Mouse (Mus musculus) naive thymus-derived CD4-positive, alpha-beta T cell, adult 2 months (primary cell): ENCODE measurements around the gene Tmie.
A peak's percentile ranks its signal among the peaks of the same experiment; 100 is the strongest.

Source experiments
- DNase-seq: peaks from one replicate; pipeline ENCODE4 v3.0.0-alpha.2; 2011; ENCODE audit warnings: low read depth

Gene Tmie

DNA sequence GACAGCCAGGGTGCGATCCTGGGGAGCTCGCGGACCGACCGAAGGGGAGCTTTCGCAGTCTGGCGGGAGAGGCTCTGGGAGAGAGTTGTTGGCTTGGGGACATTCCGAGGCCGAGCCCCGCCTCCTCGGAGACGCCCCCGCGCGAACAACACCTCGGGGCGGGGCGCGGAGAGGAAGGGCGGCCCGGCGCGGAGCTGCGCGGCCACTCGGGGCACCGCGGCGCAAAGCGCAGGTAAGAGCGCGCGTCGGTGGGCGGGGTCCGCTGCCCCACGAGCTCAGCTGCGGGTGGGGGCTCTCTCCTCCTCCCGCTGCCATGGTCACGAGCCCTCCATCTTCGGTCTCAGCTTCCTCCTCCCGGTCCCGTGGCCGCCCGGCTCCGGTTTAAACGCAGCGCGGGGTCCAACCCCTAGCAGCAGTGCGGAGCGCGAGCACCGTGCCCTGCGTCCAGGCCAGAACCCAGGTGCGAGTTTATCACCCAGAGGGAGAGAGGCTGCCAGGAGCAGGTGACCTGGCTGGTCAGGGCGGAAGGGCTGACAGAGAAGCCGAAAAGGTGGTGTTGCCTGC is at the start of gene Tmie:
Gene Tmie, minus strand, starts transcription at position 116 of the 564 bp plus-strand sequence.
- DNase-seq, result peak; percentile 89

DNA sequence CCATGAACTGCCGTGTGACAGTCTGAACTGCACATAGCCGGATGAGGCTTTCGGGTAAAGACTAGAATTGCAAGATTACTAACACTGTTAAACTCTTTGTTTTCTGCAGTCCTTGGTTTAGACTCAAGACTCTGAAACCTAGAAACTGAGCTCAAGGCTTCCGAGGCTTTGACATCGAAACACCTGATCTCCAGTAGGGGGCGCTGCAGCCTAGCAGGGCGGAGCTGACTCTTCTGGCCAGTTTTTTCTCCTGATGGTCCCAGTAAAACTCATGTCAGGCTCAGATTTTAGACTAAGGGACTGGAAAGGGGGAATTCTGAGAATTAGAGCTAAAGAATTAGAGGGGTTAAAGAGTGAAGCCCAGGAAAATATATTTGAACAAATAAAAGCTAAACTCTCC is 42.8 kb upstream of the Tmie start:
- peak; percentile 89 for DNase-seq

DNA sequence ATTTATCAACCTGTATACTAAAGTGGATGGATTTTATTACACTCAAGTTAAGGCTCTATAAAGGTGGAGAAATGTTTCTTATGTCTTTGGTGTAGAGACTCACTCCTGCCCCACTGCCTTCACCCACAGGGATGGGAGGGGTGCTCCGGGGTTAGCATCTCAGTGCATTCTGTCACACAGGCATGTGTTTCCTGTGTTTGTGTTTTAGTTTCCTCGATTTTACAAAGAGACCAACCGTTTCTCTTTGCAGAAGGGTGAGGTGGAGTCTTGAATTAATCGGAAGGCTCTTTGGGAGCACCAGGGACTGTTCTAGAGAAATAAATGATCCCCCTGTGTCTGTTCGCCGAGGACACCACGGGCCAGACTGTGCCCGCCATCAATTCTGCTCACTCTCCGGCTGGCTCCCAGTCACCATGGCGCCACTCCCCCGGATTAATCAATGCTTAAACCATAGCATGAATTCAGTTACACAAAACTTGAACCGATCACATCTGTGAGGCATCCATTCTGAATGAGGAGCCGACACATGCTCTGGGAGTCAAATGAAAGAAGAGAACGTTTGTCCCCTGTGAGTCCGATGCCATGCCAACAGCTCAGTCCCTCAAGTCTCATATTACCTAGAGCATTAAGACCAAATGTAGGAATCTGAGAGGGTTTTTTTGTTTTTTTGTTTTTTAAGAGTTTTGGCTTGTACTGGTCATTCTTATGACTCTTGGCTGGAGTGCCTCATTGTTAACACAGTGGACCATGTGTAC is 40.9 kb upstream of the Tmie start:
- peak; percentile 68 for DNase-seq

DNA sequence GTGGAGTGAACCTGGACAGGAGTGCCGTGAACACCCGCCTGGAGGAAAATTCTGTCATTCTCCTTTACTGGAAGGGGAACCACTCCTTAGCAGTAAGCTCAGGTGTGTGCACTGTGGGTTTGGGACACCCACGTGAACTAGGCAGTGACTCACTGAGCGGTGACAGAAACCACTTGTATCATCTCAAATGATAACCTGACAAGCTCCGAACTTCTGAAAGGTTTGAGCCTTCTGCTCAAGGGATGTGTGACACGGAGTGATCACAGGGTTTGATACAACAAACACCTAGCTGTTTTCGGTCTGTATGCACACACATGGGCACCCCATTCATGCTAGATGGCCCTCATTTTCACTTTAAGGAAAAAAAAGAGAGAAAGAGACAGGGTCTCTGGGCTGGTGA is 36.9 kb upstream of the Tmie start, which contains the start of gene Fam240a:
Gene Fam240a, minus strand, starts transcription at position 76 of the 400 bp plus-strand sequence.
- peak; percentile 81 for DNase-seq

DNA sequence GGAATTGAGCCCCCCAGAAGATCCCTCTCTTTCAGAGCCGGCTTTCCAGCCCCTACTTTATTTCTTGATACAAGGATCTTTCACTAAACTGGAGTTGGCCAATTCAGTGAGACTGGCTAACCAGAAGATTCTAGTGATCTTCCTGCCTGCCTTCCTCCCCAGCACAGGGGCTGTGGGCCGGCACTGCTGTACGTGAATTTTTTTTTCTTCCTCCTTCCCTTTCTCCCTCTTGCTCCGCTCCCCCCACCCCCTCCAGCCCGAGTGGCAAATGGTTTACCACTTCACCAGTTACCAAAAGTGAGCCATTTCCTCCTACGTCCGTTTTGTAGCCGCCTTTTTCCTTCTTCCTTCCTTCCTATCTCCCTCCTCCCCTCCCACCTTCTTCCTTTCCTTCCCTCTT is 35.6 kb upstream of the Tmie start:
- DNase-seq, result no peak

GRCm38 (mm10) chr9:110914631-110915236 is 34.8 kb upstream of the Tmie start:
- DNase-seq, result no peak

DNA sequence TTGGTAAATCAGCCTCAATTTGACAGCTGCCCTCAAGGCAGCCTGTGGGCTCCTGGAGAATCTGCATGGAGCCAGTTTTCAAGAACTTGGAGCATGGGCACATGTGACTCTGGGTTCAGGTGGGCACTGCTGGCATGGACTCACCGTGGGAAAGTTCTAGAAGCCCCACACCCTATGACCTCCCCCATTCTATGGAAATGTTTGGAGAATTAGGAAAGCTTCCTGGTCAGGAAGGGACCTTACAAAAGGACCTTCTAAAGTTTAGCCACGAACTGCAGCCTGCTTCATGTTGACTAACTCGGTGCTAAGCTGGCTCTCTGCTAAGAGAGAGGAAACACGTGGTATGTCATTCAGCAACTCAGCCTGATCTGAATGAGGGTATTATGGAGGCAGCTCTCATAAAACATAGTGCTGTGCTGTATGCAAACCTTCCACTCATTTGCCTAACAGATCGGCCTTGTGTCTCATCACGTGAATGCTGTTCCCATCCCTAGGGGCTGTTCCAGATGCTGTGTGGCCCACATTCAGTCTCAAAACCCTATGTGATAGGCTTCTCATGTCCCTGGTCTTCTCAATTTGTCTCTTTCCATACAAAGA is 29.6 kb upstream of the Tmie start:
- DNase-seq, result peak; percentile 69

DNA sequence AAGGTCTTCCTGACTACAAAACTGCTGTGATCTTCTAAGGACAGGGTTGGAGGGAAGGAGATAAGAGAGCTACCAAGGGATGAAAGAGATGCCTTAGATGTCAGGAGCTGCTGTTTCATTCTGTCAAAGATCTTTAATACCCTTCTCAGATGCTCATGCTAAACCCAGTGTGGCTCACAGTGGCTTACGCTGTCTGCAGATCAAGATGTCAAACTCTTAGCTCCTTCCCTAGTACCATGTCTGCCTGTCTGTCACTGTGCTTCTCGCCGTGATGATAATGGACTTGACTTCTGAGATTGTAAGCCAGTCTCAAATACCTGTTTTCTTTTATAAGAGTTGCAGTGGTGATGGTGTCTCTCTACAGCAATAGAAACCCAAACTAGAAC is 28.7 kb upstream of the Tmie start:
- DNase-seq, result peak; percentile 62

DNA sequence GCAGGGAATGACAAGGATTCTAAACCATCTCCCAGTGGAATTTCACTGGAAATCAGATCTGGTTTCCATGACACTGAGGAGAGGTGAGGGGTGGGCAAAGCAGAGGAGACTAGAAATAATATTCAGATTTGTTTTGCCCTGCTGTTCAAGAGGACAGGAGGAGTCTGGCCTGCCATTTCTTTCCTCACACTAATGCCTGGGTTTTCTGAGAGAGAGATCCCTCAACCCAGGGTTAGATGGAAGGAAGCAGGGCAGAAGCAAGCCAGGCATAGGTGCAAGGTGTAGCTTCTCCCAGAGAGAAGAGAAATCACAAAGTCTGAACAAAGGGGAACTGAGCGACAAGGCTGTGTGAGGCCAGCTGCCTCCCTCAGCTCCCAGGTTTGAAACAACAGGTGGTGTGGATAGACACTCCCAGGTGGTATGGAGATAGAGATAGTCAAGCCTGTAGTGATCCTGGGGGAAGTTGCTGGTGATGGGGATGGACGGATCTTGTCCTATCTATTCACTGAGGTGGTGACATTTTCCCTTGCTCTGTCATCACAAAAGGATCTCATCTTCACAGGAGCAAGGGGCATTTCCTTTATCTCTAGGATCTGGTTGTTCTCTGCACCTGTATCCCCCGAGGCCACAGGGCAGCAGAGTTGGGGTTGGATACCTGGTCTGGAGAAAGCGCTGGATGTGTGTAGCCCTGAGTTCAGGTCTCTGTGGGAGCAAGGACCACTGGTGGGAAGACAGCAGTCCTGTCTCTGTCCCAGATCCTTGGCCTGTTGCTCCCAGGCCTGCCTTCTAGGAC is 28.1 kb upstream of the Tmie start:
- no peak for DNase-seq

DNA sequence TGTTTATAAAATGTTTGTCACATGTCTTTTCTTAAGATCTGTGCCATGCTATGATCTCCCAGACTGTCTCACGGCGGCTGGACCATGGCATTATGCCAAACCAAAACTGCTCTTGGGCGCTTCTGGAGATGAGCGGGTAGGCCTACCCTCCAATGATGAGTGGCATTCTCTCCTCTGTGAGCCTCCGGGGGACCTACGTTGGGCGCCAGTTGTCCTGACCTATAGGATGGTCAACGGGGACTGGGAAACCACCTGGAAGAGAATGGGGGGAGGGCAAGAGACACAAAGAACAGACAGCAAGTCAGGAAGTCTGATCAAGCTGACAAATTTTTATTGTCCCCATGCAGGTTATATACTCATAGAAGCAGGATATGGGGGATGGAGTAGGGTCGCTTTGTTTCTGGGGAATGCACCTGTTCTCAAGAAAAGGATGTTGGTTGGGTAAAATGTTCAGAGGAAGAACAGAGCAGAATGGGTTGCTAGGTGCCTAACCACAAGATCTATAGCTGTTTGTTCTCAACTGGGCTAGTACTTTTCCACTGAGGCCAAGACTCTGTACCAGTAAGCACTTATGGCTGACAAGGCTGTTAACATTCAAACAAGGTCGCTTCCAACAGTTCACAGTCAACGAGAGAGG is 27.4 kb upstream of the Tmie start:
- DNase-seq, result peak; percentile 93

DNA sequence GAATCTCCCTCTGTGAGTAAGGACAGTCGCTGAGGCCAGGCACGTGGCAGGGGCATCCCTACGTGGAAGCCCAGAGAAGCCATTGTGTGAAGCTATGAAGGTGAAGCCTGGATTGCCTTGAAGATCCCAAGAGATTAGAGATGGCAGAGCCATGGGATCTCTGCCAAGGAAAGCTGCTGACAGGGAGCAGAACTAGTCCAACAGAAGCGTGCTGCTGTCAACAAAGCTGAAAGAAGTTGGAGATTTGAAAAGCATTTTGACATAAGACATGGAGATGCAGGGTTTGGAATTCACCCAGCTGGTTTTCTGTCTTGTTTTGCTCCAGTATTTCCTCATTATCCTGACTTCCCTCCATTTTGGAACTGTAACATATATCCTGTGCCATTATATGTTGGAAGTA is 22.4 kb upstream of the Tmie start:
- DNase-seq, result no peak

GRCm38 (mm10) chr9:110901204-110901603 is 21.3 kb upstream of the Tmie start:
- no peak for DNase-seq

DNA sequence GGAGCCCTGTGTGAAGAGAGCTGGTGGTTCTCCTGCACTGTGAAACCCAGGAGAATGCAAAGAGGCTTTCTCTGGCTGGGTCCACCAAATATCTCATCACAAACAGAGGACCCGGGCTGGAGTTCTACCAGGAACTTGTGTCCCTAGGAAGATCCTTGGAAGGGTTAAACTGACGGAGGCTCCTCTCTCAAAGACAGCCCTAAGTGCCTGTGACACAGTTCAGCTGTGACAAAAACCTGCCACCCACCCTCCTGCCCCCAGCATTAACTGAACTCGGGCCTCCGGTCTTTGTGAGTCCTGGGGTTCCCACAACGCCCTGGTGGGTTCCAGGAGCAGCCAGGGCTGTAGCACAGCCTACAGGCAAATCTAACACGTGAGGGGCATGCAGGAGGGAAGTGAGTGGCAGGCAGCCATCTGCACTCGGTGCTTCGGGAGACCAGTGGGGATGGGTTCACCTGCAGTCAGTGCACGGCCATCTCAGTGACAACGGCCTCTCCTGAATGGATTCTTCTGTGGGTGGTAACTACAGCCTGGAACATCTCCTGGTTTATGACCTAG is 19.6 kb upstream of the Tmie start:
- DNase-seq, result no peak

- peak; percentile 91 for DNase-seq
Measured at GRCm38 (mm10) chr9:110896595-110896994, 16.7 kb upstream of the Tmie start.

DNA sequence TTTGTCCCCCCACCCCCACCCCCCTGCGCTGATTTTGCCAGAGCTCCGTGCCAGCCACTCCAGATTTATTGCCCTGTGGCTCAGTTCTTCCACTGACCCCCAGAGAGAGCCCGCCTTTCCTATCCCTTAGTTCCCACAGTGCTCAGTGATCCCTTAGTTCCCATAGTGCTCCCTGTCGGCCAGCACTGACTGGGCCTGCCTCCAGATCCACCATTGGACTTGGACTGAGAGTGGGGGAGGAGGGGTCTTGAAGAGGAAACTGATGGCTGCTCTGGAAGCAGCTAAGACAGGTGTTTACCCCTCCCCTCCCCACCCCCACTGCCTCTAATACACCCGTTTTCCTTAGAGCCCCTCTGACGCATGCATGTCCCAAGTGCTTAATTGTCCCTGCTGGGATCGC is 16.1 kb upstream of the Tmie start:
- DNase-seq, result no peak

DNA sequence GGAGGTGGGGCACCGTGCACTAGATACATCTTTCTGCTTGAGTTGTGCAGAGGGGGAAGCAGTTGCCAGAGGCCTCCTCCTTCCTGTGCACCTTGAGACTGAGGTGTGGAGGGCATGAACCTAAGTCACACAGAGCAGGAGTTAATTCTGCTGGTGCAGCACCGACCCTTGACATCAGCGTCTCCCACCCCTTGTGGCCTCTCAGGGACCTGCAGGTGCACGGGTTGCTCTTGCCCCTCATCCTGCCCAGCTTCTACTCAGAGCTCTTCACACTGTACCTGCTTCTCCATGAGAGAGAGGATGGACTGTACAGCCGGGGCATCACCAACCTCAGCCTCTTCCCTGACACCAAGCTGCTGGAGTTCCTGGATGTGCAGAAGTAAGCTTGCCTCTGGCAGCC is 15.6 kb upstream of the Tmie start:
- DNase-seq, result peak; percentile 72

DNA sequence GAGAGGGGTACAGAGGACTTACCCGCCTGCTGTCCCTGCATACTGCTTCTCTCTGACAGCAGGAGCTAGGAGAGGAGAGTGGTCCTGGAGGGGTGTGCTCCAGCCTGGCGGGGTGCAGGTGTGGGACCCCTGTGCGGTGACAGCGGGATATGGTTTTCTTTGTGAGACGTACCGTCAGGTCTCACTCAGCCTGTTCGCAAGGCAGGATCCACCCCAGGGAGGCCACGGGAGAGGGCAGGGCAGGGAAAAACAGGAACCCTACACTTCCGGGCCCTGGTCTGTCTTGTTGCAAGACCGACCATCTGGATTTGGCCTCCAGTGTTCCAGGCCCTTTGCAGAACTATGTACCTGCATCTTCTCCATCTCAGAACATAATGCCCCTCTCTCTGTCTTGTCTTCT is 13.5 kb upstream of the Tmie start:
- no peak for DNase-seq

- no peak for DNase-seq
Measured at GRCm38 (mm10) chr9:110892552-110892951, 12.6 kb upstream of the Tmie start.

DNA sequence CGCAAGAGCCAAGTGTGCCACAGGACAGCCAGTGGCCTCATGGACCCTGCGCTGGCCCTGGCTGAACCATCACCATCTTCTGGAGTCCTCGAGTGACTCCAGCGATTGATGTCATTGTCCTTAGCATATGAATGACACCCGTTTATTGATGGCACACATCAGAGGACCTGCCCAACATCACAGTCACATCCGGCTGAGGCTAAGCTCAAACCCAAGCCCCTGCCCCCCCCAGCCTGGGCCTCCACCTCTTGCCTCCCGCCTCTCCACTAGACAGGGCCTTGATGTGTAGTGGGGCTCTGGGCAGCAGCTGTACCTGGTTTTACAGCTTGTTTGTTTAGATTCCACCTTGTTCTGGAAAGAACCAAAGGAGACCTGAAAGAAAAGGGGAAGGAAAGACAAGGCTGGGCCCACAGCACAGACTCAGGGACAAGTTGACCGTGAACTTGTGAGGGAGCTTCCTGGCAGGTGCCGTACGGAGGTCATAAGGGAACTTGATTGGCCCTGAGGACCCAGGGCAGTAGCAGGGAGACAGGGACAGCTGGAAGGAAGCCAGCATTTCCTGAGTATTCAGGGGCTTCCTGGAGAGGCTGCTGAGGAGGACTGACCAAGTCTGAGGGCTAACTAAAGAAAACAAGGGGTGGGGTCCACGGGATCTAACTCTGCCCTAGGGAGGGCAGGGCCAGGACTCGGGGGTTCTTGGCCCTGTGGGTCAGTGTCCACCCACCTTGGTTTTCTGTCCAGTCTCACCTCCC is 11.3 kb upstream of the Tmie start:
- DNase-seq, result peak; percentile 66

DNA sequence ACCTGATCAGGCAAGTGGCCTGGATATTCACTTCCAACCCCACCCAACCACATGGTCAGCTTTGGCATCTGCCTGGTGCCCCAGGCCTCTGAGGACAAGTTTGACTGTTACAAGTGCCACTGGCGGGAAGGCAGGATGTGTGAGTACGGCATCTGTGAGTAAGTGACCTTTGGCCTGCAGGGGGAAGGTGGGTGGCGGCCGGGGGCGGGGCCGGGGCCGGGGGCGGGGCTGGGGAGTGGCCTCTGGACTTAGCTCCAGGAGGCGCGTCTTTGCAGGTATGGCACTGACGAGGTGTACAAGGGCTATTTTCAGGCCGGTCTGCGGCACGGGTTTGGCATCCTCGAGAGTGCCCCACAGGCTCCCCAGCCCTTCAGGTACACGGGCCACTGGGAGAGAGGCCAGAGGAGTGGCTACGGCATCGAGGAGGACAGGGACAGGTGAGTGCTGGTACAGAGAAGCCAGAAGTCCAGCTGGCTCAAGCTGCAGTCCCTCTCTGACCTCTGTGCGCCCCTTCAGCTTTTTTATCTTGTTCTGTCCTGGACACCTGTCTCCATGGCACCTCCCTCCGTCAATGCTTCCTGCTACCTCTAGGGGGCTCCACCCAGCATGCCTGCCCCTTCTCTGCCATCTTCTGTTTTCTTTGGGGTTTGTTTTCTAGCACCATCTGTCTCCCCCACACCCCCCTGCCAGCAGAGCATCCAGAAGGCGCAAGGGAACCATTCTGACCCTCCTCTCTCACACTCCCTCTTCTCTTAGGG is 10.3 kb upstream of the Tmie start:
- peak; percentile 57 for DNase-seq
